Mouse (Mus musculus) activated CD4-positive, CD25-positive, alpha-beta regulatory T cell, adult 4 months (primary cell): ENCODE data around the gene Tnrc6b. TPM values are rescaled to one million over a fixed set of nuclear protein-coding genes. Genes with fewer than 3 reads are reported as not detected.
"Not testable (repeated sequence)": the region's sequence is repeated elsewhere in the genome, so short reads cannot be mapped to it uniquely, and the experiment has no call there.

Experiments used
- ATAC-seq: one replicate; pipeline ENCODE4 v1.8.0; 2017
- polyA plus RNA-seq, 2 experiments: library from polyadenylated mRNA; unstranded; fragments of 100-300 nt; shearing (Covaris generic); gene quantifications; one replicate each; pipeline ENCODE4 v1.2.1; 2017

Tnrc6b gene
- polyA plus RNA-seq, 2 experiments from 2014 or later = 35.6 to 58.6 TPM

DNA sequence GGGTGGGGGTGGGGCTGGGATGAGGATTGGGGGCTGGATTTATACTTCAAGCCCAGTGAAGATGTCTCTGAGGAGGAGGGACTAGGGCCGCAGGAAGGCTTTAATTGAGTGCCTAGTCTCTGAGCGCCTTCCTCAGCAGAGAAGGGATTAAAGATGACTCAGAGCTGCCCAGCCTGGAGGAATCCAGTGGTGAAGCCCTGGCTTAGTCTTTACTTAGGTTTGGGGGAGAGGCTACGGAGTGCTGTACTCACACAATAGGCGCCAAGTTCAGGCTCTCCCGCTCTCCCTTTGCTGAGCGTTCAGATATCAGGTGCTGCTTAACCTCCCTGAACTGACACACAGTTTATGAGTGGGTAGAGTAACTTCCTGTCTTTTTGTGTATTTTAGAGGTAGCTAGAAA lies 86.6 kb downstream of the Tnrc6b start:
- peak; percentile 42 for ATAC-seq

DNA sequence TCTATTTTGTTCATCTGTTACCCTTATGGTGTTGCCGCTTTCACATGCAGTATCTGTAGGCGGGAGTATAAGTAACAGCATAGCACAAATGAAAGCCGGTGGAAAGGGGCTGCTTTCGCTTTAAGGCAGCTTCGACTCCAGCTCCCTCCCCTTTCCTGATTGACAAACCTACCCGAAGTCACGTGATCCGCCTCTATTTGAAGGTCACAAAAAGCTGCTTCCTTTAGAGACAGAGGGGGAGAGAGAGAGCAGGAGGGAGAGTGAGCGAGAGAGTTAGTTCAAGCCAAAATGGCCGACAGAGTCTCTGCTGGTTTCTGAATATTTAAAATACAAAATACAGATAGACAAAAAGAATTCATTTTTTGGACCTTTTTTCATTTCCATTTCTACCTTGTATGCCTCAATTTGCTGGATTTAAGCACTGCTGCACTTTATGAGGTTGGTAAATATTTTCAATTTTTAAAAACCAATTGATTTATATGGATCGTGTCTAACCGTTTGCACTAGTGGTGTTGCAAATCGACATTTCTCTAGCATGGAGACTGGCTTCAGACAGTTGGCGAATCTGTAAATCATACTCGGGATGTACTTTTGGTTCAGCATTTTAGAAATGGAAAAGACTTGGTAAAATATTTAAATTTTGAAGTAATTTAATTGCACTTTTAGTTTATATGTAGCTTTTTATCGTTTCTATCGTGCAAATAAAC lies 87.4 kb downstream of the Tnrc6b start:
- peak; percentile 78 for ATAC-seq

DNA sequence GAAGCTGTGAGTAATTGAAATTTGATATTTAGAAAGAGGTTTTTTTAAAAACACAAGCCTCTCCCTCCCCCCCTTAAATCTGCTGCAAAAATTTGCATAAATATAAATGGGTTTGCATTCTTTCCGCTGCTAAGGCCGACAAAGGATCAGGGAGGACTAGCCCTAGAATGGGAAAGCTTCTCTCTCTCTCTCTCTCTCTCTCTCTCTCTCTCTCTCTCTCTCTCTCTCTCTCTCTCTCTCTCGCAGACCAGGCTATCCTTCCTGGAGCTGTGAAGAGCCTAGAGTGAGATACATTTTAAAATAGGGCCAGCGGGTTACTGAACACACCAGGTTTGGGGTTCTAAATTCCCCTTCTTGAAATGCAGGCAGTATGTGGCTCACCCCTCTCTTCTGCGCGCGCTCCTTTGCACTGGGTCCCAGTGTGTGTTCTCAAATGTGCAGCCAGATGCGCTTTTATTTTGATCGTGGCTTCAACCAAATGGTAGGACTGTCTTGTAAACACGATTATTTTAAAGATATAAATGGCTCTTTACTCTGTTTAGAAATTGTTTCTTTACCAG lies 88.0 kb downstream of the Tnrc6b start:
- no peak for ATAC-seq

DNA sequence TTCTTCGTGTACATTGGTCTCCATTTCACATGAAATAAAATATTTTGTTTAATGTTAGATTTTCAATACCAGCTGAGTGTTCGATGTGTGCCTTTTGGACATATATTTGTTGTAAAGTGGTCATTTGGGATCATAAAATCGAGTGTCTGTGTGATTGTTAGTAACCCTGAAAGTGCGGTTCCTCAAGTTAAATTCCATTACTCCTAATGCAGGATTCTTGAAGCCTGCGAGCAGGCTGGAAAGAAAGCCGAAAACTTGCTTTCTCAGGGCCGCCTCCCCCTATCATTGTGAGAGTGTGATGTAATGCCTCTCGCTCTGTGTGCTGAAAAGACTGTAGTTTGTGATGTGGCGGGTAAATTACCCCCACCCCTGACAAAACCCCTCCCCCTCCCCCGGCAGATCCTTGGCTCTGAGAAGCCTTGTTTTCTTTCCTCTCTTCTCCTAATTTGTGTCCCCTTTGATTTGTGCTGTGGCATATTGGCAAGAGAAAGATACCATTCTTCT lies 88.6 kb downstream of the Tnrc6b start:
- no peak for ATAC-seq

DNA sequence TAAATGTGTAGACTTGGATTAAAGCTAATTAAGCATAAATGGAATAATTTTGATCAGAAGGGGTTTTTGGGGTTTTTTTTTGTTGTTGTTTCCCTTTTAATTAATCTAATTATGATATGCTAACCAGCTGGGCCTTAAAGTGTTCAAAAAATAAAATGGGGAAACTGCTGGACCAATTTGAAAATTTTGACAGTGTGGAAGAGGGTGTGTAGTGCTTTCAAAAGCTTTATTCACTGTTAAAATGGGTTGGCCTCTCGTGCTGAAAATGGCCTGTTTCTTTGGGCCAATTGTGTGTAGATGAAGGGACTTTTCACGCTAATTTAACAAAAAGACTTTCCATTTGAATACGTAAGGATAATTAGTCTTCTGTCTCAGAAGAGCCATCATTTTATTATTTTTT lies 89.1 kb downstream of the Tnrc6b start:
- no peak for ATAC-seq

DNA sequence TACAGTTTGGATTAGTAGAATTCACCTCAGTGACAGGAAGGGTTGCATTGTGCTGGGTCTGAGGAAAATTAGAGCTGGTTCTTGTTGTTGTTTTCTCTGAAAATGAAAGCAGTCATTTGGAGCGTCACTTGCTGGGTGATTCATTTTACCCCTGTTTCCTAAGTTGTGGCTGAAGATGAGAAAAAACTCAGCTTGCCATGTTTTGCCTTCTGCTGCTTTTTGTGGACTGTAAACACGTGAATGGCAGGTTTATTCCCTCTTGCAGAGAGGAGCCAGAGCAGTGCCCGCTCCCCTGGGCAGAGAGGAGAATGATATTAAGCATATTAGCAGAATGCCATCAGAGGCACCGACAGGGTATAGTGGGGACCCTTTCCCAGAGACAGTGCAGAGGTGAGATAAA lies 89.7 kb downstream of the Tnrc6b start:
- peak; percentile 54 for ATAC-seq

DNA sequence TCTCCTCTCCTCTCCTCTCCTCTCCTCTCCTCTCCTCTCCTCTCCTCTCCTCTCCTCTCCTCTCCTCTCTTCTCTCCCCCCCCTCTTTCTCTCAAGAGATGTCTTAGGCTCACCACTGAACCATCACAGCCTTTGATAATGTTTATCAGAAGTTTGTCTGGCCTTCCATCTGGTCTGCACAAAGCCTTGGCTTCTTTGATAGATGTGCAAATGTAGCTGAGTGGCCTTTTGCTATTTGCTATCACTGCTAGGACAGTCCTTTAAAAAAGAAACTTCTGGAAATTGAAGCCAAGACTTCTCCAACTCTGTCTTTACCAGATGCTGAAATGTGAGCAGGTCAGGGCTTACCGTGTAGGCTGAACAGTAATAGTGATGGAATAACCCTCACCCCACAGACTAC lies 90.5 kb downstream of the Tnrc6b start:
- no peak for ATAC-seq

DNA sequence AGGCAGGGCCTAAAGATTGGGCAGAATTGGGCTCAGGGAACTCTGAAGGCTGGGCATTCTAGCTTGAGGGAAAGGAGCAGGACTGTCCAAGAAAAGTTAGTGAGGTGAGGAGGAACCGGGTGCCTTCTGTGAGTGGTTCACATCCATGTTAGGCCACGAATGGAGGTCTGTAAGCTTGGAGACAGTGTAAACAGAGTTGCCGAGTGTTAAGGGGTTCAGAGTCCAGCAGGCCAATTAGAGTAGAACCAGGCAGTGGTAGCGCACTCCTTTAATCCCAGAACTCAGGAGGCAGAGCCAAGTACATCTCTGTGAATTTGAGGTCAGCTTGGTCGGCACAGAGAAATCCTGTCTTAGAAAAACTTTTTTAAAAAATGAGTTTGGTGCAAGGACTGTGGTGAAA lies 96.0 kb downstream of the Tnrc6b start:
- no peak for ATAC-seq

DNA sequence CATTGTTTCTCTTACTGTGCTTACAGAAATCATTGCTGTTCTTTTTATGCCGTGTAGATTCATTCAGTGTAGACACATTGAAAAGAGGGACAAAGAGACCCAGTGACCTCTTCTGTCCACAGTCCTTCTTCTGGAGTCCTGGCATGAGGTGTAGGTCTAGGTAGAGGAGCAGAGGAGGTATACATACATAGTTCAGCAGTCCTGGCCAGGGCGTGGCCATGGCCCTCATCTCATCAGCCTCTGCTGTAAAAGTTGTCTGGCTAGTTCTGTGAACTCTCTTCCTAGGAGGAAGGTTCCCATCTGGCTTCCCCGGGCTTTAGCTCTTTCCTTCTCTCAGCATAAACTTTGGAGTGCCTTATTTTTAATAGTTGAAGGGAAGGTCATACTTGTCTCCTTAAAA lies 99.1 kb downstream of the Tnrc6b start:
- no peak for ATAC-seq

DNA sequence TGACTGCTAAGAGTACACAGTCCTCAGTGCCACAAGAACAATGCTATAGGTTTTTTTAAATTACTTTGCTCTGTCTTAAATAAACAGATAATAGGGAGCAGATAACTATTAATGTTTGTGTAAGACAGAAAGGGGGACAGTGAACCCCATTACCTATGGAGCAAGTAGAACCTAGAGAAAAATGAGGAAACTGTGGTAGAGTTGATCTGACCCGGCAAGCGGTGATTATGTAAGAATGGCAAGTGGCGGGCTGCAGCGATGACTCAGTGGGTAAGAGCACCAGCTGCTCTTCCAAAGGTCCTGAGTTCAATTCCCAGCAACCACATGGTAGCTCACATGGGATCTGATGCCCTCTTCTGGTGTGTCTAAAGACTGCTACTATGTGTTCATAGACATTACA lies 101.7 kb downstream of the Tnrc6b start:
- no peak for ATAC-seq

DNA sequence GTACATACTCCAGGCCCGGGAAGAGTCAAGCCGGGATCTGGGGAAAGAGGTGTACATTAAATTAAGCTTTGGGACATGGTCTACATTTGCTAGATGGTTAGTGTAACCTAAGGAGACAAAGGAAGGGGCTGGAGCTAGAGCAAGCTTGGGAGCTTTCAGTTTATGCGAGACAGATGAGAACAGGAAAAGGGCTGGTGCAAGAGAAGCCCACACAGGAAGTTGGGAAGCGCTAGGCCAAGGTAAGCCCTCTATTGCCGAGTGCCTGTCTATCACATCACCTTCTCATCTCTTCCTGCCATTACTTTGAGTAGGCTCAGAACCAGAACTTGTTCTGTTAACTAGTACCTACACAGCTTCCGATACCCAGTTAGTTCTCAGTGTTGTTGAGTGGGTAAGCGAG lies 103.7 kb downstream of the Tnrc6b start:
- ATAC-seq = peak; percentile 88

DNA sequence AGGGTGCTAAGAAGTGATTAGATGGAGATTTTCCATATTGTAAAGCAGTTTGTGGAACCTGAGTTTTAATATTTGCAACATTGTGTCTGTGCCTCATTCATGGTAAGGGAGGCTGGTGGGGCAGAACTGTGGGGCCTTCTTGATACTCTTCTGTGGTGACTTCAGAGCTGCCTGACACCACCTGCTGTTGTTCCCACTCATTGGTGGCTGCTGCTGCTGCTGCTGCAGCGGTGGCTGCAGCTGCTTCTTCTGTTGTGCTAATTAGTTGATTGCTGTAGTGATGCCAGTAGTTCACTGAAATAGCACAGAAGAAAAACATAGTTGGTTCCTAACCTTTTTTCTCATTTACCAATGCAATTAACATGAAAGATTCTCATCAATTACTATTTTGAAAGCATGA lies 111.2 kb downstream of the Tnrc6b start:
- ATAC-seq = no peak

DNA sequence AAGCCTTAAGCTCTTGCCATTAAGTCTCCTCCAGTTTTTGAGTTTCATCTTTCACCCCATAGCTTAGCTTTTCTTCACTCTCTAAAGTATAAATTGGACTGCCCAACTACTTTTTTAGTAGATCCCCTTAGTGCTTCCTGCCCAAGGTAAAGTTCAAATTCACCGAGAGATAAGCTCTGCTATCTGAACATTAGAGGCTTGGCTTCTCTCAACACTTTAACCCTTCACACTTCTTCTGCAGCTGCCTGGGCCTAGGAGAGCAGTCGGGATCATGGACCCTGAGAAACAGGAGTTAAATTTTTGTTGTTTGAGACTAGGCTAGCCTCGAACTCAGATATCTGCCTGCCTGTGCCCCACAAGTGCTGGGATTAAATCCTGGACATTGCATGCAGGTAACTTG lies 120.1 kb downstream of the Tnrc6b start:
- ATAC-seq = no peak

DNA sequence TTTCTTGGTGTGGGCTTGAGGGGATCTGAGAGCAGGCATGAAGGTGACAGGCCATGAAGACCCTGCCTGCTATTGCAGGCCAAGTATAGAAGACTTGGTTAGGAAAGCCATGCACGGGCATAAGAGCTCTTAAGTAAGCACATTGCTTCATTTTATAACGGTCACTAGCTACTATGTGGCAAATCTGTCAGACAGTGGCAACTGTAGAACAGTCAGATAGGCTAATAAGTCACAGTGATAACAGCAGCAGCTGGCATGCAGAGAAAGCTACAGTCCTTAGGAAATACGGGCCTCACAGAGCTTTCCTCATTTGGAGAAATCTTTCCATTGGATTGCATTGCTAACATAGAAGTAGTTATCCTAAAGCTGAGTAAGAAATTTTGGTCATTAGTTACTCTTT lies 121.7 kb downstream of the Tnrc6b start:
- no peak for ATAC-seq

DNA sequence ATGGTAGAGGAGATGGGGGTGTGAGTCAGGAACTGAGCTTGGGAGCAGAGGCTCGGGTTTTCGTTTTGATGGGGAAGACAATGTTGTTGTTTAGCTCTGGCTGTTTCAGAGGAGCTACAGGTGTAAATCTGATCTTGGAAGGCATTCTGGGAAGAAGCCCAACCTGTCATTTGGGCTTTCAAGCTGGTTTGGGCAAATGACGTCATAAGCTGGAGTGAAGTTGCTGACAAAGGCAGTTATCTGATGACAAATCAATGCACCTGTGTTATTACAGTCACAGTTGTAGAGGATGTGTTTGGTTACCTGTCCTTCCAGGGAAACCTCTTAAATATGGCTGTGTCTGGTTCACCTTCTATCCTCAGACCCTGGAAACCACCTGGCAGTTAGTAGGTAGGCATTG lies 125.1 kb downstream of the Tnrc6b start:
- ATAC-seq = no peak

DNA sequence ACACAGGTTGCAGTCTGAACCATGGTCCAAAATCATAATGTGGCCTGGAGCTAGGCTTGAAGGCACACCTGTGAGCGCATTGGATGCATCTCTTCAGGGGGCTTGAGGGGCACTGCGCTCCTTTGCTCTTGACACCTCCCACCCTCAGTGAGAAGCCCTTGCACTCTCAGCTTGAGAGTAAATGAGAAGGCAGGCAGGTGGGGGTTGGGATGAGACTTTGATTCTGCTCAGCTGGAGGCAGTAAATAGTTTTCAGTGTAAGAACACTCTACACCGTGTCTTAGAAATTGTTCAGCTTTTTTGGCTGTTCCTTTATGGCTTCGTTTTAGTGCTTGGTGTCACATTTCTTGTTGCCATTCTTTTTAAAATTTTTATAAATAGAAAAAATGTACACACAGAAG lies 127.7 kb downstream of the Tnrc6b start:
- ATAC-seq = no peak

DNA sequence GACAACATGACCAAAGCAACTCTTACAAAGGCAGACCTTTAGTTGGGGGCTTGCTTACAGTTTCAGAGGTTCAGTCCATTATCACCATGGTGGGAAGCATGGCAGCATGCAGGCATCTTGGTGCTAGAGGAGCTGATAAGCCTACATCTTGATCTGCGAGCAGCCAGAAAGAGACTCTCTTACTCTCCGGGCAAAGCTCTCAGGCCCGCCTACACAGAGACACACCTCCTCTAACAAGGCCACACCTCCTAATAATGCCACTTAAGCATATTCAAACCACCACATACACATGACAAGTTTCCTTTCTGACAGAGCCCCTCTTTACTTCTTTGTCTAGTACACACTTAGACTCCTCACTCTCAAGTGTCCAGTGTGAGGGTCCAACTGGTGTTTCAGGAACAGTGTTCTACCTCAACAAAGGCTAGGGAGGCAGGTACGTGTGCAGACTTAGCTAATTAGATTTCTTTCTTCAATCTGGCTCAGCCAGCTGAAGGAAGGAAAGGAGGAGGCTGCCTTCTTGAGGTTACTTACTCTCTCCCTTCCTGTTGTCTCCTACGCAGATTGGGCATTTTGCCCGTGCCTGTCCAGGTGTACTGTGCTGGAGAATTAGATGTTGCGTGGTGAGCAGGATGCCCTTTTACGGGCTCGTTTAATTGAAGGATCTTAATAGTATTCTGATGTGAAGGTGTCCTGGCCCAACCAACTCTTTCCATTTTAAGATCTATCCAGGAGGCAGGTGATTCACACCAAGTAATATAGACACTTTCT lies 128.7 kb downstream of the Tnrc6b start:
- no peak for ATAC-seq

DNA sequence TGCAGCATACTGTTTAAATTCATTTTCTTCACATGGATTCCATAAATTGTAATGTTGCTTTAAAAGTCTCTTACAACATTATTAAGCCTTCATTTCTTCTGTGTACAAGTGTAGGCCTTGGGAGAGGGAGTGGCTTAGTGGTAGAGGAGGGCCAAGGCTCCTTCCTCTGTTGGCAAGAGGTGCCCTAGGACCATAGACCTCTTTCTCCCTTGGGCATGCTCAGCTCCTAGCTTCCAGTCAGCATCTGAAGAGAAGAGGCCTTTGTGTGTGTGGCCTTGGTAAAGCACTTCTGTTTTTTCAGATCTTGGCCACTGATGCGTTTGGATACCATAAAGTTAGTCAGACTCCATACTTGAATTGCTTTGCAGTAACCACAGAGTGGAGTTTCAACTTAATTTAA lies 133.1 kb downstream of the Tnrc6b start:
- no peak for ATAC-seq

DNA sequence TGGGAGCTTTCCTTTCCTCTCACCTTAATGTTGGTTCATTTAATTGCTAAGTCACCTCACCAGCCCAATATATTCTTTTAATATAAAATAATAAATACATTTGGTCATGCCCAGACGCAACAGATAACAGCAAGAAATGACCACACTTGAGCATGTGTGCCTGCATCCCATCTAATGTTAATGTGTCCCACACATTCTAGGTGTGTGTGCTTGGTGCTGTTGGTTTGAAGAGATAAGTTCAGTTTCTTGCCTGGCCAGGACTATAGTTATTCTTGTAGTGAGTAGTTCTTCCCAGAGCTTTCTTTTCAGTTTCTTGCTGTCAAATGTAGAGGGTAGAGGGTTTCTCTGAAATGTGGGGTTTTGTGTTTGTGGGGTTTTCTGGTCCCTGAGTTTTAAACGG lies 133.8 kb downstream of the Tnrc6b start:
- no peak for ATAC-seq

DNA sequence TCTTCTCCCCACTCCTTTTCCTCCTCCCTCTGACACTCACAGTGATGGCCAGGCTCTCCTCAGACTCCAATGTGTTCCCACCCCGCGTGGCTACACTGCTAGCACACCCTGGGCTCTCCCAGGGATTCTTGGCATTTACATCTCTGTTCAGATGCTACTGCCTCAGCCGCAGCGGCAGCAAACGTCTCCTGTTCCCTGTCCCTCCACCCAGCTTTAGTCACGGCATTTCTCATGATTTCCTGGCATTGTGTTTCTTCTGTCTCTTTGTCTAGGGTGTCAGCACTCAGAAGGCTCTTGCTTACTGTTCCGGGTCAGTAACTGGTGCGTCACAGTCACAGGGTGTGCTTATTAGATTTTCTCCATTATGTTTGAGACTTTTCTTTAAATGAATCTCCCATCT lies 138.9 kb downstream of the Tnrc6b start:
- no peak for ATAC-seq

DNA sequence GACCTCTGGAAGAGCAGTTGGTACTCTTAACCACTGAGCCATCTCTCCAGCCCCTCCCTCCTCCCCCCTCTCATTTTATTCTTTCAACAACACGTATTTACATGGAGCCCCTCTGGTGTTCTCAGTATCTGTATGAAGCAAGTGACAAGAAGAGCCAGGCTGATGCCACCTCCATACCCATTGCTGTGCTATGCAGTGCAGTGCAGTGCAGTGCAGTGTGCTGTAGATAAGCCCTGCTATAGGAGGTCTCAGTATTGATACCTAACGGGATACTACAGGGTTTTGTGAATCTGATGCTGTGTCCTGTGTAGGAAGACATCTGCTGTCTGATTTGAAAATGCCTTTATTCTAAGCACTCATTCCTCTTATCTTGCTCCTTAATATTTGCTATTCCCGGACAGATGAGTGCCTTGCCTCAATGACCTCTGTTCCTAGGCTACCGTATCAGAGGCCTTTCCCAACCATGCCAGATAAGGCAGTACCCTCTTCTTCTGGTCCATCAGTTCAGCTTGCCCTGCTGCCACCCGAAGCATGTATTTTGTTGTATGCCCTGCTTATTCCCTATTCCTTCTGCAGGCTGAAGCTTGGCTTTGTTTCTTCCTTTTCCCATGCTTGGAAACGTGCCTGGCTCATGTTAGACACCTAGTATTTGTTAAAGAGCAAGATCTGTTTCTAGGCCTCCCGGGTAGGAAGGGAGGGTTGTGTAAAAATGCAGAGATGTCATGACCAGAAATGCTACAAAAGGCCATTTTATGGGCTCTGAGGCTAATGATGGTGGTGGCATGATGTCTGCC lies 139.8 kb downstream of the Tnrc6b start:
- no peak for ATAC-seq

DNA sequence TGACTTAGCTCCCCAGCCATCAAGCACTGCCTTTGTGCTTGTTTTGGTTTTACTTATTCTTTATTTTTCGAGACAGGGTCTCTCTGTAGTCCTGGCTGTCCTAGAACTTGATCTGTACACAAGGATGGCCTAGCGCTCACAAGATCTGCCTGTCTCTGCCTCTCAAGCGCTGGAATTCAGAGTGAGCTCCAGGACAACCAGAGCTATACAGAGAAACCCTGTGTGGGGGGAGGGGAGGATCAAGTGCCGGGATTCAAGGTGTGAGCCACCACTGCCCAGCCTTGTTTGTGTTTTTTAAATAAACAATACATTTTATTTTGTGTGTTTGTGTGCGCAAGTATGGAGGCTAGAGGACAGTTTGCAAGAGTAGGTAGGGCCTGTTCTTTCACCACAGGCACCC lies 141.0 kb downstream of the Tnrc6b start:
- ATAC-seq = no peak

DNA sequence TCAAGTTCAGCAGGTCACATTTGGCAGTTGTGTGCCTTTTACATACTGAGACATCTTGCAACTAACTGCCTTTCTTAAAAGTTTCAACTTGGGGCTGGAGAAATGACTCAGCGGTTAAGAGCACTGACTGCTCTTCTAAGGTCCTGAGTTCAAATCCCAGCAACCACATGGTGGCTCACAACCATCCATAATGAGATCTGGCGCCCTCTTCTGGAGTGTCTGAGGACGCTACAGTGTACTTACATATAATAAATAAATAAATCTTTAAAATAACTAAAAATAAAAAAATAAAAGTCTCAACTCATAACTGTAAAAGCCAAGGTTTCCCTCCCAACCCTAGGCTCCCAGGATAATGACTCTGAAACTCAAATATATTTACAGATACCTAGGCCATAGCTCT lies 141.4 kb downstream of the Tnrc6b start:
- not testable (repeated sequence) for ATAC-seq
